Mouse (Mus musculus): ENCODE measurements around the gene Chic2. TPM values are rescaled to one million over a fixed set of nuclear protein-coding genes. Genes with fewer than 3 reads are reported as not detected.

The Chic2 gene
- polyA plus RNA-seq, 1 experiment from 2014 or later: 39.0 TPM

Other genes starting within 250 kb of the Chic2 start
- 1.1 and 1.2 TPM in 2 replicates for gene Gsx2, start 30.8 kb upstream of the Chic2 start, polyA plus RNA-seq (2015; fragmentation: Nextera tagmentation; extraction: Ambion mirVana)
- 11.3 and 12.4 TPM in 2 replicates for gene Pdgfra, start 107.5 kb upstream of the Chic2 start, polyA plus RNA-seq (2015; fragmentation: Nextera tagmentation; extraction: Ambion mirVana)